Mouse (Mus musculus): ENCODE results near the gene Pip5k1c.
A peak's percentile ranks its signal among the peaks of the same experiment; 100 is the strongest.

Pip5k1c gene

DNA sequence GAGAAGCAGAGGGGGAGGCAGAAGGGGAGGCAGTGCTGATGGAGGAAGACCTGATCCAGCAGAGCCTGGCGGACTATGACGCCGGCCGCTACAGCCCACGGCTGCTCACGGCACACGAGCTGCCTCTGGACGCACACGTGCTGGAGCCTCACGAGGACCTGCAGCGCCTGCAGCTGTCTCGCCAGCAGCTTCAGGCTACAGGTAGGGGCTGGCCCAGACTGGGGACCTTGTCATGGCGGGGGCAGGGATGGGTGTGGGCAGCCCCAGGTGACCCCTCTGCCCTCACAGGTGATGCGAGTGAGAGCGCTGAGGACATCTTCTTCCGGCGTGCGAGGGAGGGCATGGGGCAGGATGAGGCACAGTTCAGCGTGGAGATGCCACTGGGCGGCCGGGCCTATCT, 32.4 kb downstream of the Pip5k1c start:
- no peak for DNase-seq

DNA sequence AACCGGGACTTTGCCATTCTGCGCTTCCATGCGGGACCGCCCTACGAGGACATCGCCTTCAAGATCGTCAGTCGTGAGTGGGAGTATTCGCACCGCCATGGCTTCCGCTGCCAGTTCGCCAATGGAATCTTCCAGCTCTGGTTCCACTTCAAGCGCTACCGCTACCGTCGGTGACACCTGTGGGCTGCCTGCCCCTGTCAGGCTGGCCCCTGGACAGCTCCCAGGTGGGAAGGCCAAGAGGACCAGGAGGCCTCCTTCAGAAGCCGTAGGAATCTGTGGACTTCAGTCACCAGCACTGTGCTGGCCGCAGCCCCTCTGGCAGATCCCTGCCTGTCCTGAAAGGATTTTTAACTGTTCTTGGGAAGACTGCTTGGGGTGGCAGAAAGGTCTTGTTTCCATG, 33.0 kb downstream of the Pip5k1c start:
- DNase-seq, result no peak

DNA sequence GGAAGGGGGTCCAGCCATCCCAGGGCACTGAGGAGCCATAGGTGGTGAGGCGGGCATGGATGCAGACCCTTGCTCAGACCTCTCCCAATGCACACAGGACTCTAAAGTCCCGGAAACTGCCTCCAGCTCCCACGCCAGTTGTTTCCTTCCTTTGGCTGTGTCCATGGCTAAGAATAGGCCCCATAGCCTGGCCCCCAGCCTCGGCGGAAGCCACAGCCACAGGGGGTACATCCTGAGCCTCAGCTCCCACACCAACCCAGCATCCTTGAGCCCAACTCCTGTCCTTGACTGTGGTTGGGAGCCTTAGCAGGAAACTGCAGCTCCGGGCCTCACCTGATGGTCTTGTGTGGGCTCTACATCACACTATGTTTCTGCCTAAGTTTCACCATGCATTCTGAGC, 34.1 kb downstream of the Pip5k1c start:
- no peak for DNase-seq

DNA sequence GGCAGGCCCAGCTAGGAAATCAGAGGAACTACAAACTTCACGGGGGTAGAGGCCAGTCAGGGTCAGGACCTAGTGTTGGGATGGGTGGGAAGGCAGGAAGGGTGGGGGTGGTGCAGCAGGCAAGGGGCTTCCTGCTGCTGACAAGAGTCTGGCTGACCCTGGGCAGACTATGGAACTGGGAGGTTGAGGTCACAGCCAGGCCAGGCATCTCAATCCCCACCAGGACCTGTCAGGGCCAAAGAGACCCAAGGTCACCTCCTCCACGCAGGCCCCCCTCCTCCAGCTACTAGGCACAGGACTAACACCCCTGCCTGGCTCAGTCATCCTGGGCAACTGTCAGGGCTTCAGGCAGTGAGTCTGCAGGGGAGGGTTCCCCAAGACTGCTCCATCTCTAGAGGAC, 35.2 kb downstream of the Pip5k1c start:
- DNase-seq, result no peak

DNA sequence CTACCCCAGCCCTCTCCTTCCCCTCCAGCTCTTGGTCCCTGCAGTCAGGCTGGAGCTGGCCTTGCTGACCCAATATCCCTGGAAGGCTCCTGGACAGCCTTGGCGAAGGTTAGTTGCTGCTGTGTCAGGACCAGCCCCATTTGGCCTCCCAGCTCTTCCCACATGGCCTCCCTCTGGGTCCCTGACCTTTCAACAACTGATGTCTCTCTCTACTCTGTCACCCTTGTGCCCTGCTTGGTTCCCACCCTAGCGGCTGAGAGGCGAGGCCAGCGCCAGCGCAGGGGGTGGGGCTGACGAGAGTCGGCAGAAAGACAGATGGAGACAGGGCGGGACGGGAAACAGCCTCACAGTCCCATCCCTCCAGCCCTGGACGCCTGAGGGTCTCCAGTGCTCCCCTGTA, 35.6 kb downstream of the Pip5k1c start, which contains the start of gene Tbxa2r:
Gene Tbxa2r (plus strand): TSS at position 346 of the 400 bp plus-strand sequence.
- peak; percentile 62 for DNase-seq

DNA sequence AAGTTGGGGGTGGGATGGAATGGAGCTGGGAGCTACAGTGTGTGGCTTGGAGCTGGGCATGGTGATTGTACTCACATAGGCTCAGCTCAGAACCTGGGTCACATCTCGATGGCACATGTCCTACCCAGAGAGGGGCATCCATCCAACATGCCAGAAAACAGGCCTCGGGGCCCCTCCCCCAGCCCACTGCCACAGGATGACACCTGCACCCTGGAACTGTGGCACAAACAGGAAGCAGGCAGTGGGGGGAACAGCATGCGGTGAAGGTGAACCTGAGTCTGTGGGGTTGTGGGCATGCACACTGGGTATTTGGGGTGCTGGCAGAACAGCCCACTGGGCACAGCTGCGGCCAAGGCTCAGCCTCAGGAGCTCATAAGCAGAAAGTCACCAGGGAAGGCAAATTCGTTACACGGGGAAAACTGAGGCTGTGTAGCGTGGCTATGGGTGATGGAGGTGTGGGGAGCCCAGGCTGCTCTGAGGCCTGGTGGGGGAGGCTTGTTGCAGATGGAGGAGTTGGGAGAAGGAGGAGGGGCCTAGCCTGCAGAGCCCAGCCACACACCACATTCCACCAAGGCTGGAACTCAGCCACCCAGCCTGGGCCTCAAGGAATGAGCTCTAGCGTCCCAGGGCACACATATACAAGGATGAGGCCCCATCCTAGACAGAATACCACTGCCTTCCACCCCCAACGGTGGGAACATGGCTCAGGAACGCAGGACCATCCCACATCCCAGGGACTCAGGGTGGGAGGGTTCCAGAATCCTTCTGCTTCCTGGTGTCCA, 36.6 kb downstream of the Pip5k1c start:
- peak; percentile 53 for DNase-seq

DNA sequence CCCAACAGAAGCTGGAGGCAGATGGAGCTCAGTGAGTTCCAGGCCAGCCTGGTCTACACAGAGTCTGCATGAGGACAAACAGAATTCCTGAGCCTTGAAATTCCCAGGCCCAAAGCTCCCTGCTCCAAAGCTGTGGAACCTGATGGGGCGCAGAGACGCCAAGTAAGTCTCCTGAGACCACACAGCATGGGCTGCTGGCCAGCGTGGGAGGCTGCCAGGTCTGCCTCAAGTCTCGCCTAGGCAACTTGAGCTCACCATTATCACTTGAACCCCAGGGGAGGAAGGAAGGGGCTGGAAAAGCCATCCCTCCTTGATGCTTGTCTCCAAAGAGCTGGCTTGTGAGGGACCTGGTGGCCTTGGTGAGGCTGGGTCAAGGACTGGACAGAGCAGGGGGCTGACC, 37.2 kb downstream of the Pip5k1c start:
- no peak for DNase-seq

DNA sequence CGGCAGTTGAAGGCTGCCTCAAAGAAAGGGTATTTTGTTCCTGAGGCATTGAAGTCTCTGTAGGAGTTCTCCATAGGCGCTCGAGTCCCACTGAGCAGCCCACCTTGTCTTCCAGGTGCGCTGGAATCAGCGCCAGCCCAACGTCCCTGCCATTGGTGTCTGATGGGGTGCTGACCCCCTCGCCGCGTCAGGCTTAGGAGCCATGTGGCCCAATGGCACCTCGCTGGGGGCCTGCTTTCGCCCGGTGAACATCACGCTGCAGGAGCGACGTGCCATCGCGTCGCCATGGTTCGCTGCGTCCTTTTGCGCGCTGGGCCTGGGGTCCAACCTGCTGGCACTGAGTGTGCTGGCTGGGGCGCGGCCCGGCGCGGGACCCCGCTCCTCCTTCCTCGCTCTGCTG, 39.5 kb downstream of the Pip5k1c start:
- no peak for DNase-seq

DNA sequence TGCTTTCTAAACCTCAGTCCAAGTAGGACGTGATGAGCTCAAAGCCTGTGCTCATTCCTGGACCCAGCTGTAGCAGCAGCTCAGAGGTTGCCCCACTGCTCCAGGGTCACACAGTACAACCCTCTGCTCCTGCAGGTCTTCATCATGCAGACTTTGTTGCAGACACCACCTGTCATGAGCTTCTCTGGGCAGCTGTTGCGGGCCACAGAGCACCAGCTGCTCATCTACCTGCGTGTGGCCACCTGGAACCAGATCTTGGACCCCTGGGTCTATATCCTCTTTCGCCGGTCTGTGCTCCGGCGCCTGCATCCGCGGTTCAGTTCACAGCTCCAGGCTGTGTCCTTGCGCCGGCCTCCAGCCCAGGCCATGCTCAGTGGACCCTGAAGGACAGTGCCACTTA, 41.6 kb downstream of the Pip5k1c start:
- DNase-seq, result no peak

DNA sequence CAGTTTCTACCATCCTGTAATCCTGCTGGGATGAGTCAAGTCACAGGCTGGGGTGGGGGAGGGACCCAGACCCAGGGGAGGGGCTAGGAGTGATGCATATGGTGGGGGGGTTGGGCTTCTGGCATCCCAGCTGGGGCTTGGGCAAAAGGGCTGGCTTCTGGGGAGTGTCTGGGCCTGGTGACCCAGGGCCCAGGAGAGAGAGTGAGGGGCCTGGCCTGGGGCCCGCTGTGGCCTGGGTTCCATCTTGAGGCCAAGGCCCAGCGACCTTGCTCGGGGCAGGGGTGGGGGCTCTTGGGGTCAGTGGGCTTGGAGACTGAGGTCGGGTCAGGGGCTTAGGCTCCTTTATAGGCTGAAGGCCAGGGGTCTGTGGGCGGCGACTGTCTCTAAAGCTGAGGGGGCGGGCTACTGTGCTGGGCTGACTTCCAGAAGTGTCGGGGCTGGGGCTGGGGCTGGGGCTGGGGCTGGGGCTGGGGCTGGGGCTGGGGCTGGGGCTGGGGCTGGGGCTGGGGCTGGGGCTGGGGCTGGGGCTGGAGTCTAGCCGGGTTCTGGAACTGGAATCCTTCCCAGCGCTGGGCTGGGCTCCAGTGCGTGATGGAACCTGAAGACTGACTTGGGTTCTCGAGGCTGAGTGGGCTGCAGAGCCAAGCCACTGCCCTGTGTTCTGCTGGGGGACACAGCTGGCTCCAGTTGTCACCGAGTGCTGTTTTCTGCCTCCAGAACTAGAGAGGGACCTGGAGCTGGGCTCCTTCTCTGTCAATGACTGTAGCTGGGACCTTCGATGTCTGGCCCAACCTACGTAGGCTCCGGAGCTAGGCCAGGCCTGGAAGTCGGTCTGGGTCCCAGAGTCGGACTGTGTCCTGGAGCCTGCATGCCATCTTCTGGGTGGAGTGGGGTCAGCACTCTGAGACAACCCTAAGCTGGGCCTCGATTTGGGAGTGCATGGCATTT, 42.9 kb downstream of the Pip5k1c start:
- DNase-seq, result peak; percentile 38

DNA sequence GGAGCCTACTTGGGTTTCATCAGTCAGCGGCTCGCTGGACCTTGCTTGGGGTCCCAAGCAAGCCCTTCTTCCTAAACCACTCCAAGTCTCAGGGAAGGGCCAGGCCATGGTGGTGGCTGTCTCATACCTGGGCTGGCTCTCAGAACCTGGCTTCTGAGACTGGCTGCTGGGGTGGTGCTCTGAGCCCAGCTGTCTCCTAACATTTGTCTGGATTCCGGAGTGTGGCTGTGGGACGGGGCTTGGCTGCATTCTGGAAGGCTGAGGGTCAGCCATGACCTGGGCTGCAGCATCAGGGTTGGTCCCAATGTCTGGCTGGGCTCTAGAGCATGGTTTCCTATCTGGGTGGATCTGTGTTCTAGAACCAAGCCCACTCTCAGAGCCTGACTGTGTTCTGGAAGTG, 43.8 kb downstream of the Pip5k1c start:
- no peak for DNase-seq

DNA sequence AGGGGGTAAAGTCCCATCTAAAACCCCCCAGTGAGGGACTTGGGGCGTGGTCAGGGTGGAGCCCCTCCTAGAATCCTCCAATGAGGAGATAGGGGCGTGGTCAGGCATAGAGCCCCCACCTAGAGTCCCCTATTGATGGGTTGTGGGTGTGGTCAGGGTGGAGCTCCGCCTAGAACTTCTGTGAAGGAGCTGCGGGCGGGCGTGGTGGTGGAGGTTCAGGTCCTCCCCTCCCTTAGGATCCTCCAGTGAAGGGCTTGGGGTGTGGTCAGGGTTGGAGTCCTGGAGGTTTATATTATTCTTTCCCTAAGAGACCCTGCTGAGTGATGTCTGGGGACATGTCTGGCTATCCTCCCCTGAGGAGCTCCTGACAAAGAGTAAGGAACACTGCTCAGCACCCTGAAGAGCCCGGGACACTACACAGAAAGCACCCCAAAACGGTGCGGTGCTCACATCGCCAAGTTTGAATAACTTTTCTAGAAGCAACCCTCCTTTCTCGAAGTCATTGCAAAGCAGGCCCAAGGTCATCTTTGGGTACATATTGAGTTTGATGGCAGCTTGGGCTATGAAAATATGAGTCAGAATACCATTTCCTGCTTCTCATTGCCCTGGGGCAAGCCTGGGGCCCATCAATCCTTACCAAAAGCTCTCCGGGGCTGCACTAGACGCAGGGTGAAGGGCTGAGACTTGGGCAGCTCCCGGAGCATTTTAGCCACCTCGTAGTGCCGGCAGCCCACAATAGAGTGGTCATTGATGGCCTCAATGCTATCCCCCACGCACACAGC, 48.0 kb downstream of the Pip5k1c start:
- DNase-seq, result peak; percentile 76

DNA sequence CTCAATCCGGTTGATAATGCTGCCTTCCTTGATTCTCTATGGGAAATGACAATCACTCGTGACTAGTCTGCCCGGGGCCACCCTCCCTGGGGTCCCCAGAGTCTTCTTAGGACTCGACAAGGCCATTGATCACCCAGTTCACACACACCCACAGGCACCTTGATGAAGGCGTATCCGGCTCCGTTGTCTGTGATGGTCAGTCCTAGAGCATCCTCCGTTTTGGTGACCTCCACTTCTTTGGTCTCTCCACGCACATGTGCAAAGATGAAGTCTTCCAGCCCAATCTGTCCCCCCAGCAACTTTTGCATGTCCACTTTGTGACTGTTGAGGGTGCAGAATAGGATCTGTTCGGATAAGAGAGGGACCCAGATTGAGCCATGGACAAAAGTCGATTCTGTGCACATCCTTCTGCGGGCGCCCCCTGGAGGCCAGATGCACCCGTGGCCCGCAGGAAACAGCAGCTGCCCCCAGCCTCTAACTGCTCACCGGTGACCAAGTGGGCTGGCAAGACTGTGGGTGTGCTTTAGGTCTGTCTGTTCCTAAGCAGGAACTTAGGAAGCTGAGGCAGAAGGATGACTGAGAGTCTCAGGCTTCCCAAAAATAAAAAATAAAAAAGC, 48.7 kb downstream of the Pip5k1c start:
- DNase-seq, result peak; percentile 75

DNA sequence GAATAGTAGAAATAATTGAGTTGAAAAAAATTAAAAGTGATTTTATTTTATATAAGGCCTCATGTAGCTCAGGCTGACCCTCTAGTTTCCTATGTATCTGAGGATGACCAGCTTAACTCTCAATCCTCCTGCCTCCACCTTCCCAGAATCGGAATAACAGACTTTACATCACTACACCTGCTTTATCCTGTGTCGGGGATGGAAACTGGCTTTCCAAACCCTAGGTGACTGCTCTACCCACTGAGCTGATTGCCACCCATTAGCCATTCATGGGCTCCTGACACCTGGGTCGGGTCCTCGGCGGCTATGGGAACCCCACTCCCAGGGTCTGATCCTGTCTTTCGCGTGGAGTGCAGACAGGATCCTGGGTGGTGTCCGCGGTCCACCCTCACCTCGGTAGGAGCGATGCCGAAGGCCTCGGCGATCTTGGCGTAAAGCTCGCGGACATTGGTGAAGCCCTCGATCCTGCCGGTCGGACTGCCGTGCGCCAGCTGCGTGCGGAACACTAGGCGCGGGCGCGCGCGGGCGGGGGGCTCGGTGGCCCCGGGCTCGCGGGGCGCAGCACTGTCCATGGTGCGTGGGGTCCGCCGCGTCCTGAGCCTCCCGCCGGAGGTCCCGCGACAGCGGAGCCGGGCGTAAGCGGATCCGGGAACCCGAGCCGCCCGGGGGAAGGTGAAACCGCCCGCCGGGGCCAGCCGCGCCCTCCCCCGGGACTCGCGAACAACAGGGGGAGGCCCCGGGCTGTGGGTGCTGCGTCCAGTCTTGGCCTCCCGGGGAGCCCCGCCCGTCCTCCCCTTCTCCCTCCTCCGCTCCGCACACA, 50.1 kb downstream of the Pip5k1c start, which contains the start of gene Gipc3:
Gene Gipc3 (minus strand): TSS at position 581 of the 820 bp plus-strand sequence.
- DNase-seq, result no peak

DNA sequence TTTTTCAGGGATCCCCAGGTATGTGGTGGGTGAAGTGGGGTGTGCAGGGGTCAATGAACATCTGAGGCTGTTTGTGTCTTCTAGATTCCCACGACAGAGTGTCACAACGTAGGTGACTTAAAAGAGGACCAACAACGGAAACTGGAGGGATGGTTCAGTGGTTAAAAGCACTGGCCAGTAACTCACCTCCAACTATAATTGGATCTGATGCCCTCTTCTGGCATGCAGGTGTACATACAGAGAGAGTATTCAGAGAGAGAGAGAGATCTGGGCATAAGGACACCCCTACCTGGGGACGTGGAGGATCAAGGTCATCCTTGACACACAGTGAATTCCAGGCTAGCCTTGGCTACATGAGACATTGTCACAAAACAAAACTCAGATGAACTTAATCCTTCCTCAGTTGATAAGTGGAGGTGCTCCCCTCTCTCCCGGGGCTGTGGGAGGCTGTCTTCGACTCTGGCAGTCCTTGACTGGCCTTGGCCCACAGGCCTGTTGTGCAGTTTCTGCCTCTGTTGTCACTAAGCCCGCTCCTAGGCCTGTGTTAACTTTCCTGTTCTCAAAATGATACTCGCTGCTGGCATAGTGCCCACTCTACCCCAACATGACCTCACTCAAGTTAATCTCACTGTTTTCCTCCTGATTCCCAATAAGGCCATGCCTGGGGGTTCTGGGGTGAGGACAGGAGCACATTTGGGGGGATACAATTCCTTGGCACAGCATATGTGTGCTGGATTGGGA, 51.8 kb downstream of the Pip5k1c start:
- DNase-seq, result no peak

DNA sequence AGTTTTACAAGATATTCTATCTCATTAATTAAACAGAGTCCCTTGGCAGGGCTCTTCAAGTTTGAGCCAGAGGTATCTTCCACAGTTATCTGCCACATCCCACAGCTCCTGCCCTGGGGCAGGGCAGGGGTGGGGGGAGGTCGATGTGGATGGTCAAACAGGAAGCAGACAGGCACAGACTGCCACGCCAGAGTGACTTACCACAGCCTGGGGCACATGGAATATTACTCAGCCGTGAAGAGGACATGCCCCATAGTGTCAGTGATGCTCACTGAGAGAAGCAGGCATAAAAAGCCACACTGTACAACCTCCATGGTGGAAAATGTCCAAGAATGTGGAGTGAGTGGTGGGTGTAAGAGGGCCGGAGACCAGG, 52.4 kb downstream of the Pip5k1c start:
- DNase-seq, result no peak

DNA sequence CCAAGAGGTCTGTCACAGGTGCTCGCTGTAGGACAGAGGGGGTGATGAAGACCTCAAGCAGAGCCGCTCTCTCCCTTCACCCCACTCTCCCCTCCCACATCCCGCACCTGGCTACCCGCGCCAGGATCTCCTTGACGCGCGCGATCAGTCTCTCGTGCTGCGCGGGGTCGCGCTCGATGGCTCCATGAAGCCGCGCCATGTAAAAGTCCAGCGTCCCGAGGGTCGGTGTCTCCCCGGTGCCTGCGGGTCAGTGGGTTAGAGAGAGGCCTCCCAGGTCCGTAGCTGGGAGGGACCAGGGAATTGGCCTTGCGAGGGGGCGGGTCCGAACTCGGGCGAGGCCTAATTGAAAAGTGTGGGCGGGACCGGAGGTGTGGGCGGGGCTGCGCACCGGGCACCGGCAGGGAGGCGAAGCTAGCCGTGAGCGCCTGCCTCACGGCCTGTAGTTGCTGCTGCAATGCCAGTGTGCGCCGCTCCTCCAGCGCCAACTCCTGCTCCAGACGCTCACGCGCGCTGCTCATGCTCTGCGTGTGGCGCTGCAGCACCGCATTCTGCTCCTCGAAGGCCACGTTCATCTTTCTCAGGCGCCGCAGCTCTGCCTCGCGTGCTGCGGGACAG, 53.8 kb downstream of the Pip5k1c start:
- DNase-seq, result peak; percentile 91

DNA sequence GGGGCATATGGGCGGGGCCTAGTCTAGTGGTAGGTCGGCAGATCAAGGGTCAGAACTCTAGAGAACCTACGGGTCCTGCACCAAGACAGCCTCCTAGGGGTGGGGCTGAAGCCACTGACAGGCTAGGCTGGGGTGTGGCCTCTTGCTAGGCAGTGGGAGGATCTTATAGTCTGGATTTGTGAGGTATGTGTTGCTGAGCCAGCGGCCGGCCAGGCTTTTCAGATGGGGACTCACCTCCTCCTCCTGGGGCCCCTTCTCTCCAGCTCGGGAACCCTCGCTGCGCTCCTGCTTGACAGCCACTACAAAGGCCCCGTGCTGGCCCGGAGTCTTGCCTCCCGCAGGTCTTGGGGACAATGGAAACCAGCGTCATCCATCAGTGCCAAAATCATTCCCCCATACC, 56.4 kb downstream of the Pip5k1c start:
- peak; percentile 86 for DNase-seq

DNA sequence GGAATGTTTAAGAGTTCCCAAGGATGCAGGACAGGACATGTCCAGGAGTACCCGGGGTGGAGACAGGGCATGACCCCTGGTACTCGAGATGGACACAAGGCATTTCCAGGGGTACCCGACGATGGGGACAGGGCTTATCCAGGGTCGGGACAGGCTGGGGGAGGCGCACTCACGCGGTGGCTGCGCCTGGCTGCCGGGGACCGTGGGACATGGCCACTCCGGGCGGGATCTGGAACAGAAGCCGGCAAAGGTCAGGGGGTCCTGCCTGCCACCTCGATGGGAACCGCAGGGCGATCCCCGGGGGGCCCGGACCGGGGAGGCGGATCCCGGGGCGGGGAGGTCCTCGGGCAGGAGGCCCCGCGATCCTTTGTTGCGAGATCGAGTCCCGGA, 57.2 kb downstream of the Pip5k1c start:
- DNase-seq, result no peak

DNA sequence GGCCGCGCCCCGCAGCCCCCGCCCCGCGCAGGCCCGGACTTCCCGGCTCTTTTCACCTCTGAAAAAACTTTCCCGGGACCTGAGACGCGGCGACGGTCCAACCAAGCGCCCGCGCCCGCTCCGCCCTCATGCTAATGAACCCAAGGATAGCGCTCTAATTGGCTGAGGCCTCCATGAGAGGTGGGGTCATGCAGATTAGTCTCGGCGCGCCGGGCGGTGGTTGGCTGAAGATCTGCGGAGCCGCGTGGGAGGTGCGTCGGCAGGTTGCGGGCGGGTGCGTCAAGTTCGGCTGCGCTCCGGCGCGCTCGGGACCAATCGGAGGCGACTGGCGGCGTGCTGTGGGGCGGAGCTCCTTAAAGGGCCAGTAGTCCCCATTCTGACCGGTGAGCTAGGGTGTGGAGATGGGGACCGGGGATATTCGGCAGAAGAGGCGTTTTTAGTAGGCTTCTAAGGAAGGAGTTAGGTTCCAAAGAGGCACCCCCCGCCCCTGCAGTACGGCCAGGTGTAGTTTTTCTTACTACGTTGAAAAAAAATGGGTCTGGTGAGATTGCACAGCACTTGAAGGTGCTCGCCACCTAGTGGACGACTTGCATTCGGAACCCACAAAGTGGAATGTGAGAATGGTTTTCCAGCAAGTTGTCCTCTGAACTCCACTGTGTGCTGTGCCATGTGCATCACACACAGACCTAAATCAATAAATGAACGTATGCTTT, 57.7 kb downstream of the Pip5k1c start, which contains the start of gene Hmg20b:
Gene Hmg20b (minus strand): TSS at position 130 of the 713 bp plus-strand sequence.
- DNase-seq, result peak; percentile 99

All from liver (tissue).